Mouse (Mus musculus) MEL (cell line): Measurements from ENCODE around the gene Oas2. TPM values are rescaled to one million over a fixed set of nuclear protein-coding genes. Genes with fewer than 3 reads are reported as not detected.

Experiments used
- DNase-seq: peaks from one replicate; pipeline ENCODE4 v3.0.0; 2011; ENCODE audit warnings: low read depth, low spot score
- H3K27ac ChIP-seq: 2 replicates; pipeline ENCODE4 v1.5.1; 2012; ENCODE audit warnings: low read depth, mild to moderate bottlenecking, control low read depth, low read length, moderate library complexity; ENCODE audit not compliant: control insufficient read depth
- H3K27me3 ChIP-seq, 2 experiments: fragments of 150-350 bp in 1 of 2; sonication (generic) in 1 of 2; 2 replicates each; pipeline ENCODE4 v1.6.1; 2012; ENCODE audit warnings: low read length in 2 of 2, mild to moderate bottlenecking in 2 of 2, improper control_type of control experiment in 1 of 2, moderate library complexity in 1 of 2; ENCODE audit not compliant: insufficient read depth in 2 of 2, control insufficient read depth in 1 of 2
- H3K36me3 ChIP-seq, 2 experiments: 2 replicates each; pipeline ENCODE4 v1.6.1; 2012 to 2014; ENCODE audit warnings: low read length in 2 of 2, improper control_type of control experiment in 1 of 2, inconsistent platforms in 1 of 2, mild to moderate bottlenecking in 1 of 2; ENCODE audit not compliant: insufficient read depth in 2 of 2, control insufficient read depth in 1 of 2
- H3K4me1 ChIP-seq, 2 experiments: fragments of 150-350 bp in 1 of 2; sonication (generic) in 1 of 2; 2 replicates each; pipeline ENCODE4 v1.6.1; 2012; ENCODE audit warnings: low read length in 2 of 2, improper control_type of control experiment in 1 of 2, mild to moderate bottlenecking in 1 of 2; ENCODE audit not compliant: insufficient read depth in 2 of 2, control insufficient read depth in 1 of 2
- H3K4me3 ChIP-seq, 2 experiments: fragments of 150-350 bp in 1 of 2; sonication (generic) in 1 of 2; 2 replicates each; pipeline ENCODE4 v1.5.1; 2012; ENCODE audit warnings: low read depth in 2 of 2, low read length in 2 of 2, mild to moderate bottlenecking in 2 of 2, moderate library complexity in 2 of 2, control low read depth in 1 of 2, improper control_type of control experiment in 1 of 2; ENCODE audit not compliant: control insufficient read depth in 1 of 2, insufficient read depth in 1 of 2
- H3K79me2 ChIP-seq: 2 replicates; pipeline ENCODE4 v1.6.1; 2012; ENCODE audit warnings: mild to moderate bottlenecking, low read length, moderate library complexity; ENCODE audit not compliant: control insufficient read depth, poor library complexity, insufficient read depth
- H3K9ac ChIP-seq: 2 replicates; pipeline ENCODE4 v1.6.1; 2012; ENCODE audit warnings: low read depth, mild to moderate bottlenecking, control low read depth, low read length, moderate library complexity; ENCODE audit not compliant: control insufficient read depth, poor library complexity, severe bottlenecking
- H3K9me3 ChIP-seq: fragments of 150-350 bp; sonication (generic); replicated peaks from 2 replicates; pipeline ENCODE4 v1.6.1; 2012; ENCODE audit warnings: mild to moderate bottlenecking, low read length, improper control_type of control experiment, moderate library complexity; ENCODE audit not compliant: insufficient read depth
- CTCF ChIP-seq, 3 experiments: IDR thresholded peaks in 2 of 3; conservative IDR thresholded peaks in 1 of 3; 2 replicates each; pipeline ENCODE4 v1.5.1; 2011 to 2012; ENCODE audit warnings: low read length in 3 of 3, low read depth in 2 of 3, mild to moderate bottlenecking in 2 of 3, improper control_type of control experiment in 1 of 3, inconsistent platforms in 1 of 3, mixed read lengths in 1 of 3, moderate library complexity in 1 of 3; ENCODE audit not compliant: control insufficient read depth in 1 of 3, insufficient read depth in 1 of 3, poor library complexity in 1 of 3, severe bottlenecking in 1 of 3
- ELF1 ChIP-seq: IDR thresholded peaks from 2 replicates; pipeline ENCODE4 v1.6.1; 2014; ENCODE audit warnings: low read depth, mild to moderate bottlenecking, inconsistent platforms, low read length, improper control_type of control experiment, moderate library complexity
- ETS1 ChIP-seq: IDR thresholded peaks from 2 replicates; pipeline ENCODE4 v1.6.1; 2012; ENCODE audit warnings: low read depth, mild to moderate bottlenecking, inconsistent platforms, low read length, improper control_type of control experiment, moderate library complexity
- GATA1 ChIP-seq: IDR thresholded peaks from 2 replicates; pipeline ENCODE4 v1.6.1; 2011; ENCODE audit warnings: low read depth, low read length, improper control_type of control experiment
- HCFC1 ChIP-seq: IDR thresholded peaks from 2 replicates; pipeline ENCODE4 v1.6.1; 2012; ENCODE audit warnings: low read depth, mild to moderate bottlenecking, inconsistent platforms, low read length, improper control_type of control experiment, moderate library complexity
- KAT2A ChIP-seq: conservative IDR thresholded peaks from 2 replicates; pipeline ENCODE4 v1.6.1; 2012; ENCODE audit warnings: low read depth, low read length, improper control_type of control experiment, inconsistent platforms
- MAFK ChIP-seq: IDR thresholded peaks from 2 replicates; pipeline ENCODE4 v1.6.1; 2011; ENCODE audit warnings: low read depth, mild to moderate bottlenecking, low read length, improper control_type of control experiment, borderline replicate concordance
- MAX ChIP-seq: IDR thresholded peaks from 2 replicates; pipeline ENCODE4 v1.6.1; 2011; ENCODE audit warnings: low read length, improper control_type of control experiment
- MXI1 ChIP-seq: IDR thresholded peaks from 2 replicates; pipeline ENCODE4 v1.6.1; 2011; ENCODE audit warnings: mild to moderate bottlenecking, low read depth, low read length, improper control_type of control experiment
- MYB ChIP-seq: IDR thresholded peaks from 2 replicates; pipeline ENCODE4 v1.6.1; 2011; ENCODE audit warnings: mild to moderate bottlenecking, low read depth, low read length, improper control_type of control experiment
- RAD21 ChIP-seq: IDR thresholded peaks from 2 replicates; pipeline ENCODE4 v1.6.1; 2011; ENCODE audit warnings: mild to moderate bottlenecking, low read depth, low read length, improper control_type of control experiment
- RCOR1 ChIP-seq: IDR thresholded peaks from 2 replicates; pipeline ENCODE4 v1.6.1; 2012; ENCODE audit warnings: low read depth, mild to moderate bottlenecking, inconsistent platforms, low read length, improper control_type of control experiment
- SMC3 ChIP-seq: IDR thresholded peaks from 2 replicates; pipeline ENCODE4 v1.6.1; 2011; ENCODE audit warnings: low read depth, low read length, improper control_type of control experiment
- TCF12 ChIP-seq: IDR thresholded peaks from 2 replicates; pipeline ENCODE4 v1.6.1; 2014; ENCODE audit warnings: low read depth, mild to moderate bottlenecking, inconsistent platforms, low read length, improper control_type of control experiment, moderate library complexity
- UBTF ChIP-seq: IDR thresholded peaks from 2 replicates; pipeline ENCODE4 v1.6.1; 2012; ENCODE audit warnings: low read depth, mild to moderate bottlenecking, inconsistent platforms, low read length, improper control_type of control experiment, moderate library complexity, borderline replicate concordance; ENCODE audit not compliant: insufficient read depth
- USF2 ChIP-seq, 2 experiments: IDR thresholded peaks; 2 replicates each; pipeline ENCODE4 v1.6.1; 2011 to 2012; ENCODE audit warnings: improper control_type of control experiment in 2 of 2, low read length in 2 of 2, borderline replicate concordance in 1 of 2, inconsistent platforms in 1 of 2, low read depth in 1 of 2, mild to moderate bottlenecking in 1 of 2; ENCODE audit not compliant: insufficient read depth in 1 of 2
- ZC3H11A ChIP-seq: IDR thresholded peaks from 2 replicates; pipeline ENCODE4 v1.6.1; 2012; ENCODE audit warnings: low read depth, mild to moderate bottlenecking, inconsistent platforms, low read length, improper control_type of control experiment
- ZKSCAN1 ChIP-seq: IDR thresholded peaks from 2 replicates; pipeline ENCODE4 v1.6.1; 2012; ENCODE audit warnings: low read depth, mild to moderate bottlenecking, inconsistent platforms, low read length, improper control_type of control experiment, moderate library complexity
- ZMIZ1 ChIP-seq: IDR thresholded peaks from 2 replicates; pipeline ENCODE4 v1.6.1; 2012; ENCODE audit warnings: low read depth, mild to moderate bottlenecking, inconsistent platforms, low read length, improper control_type of control experiment, moderate library complexity
- polyA plus RNA-seq, 2 experiments: library from polyadenylated mRNA; stranded (reverse) in 1 of 2; unstranded in 1 of 2; fragments of >175 nt in 1 of 2; fragments of >200 nt in 1 of 2; gene quantifications; 2 replicates each; pipeline versions ENCODE4 v1.2.1 to v1.2.4; 2012; ENCODE audit warnings: low replicate concordance in 2 of 2, low read depth in 1 of 2; ENCODE audit not compliant: insufficient read length in 2 of 2, insufficient read depth in 1 of 2, missing spikeins in 1 of 2
- total RNA-seq: library from RNA; depleted of rRNA; stranded (reverse); fragments of 300-350 nt; gene quantifications from 2 replicates; pipeline ENCODE4 v1.2.3, GENCODE M21; 2012

Gene Oas2
- total and polyA plus RNA-seq, 3 experiments, result 0.96 to 5.2 TPM; not detected in 1

- Histone ChIP-seq H3K9me3 (no peaks in the 10 kb centered on the region), H3K4me3 (no peak overlapping the region), H3K27me3 (no peaks in the 10 kb centered on the region; a peak in 2 of 4 replicates), H3K27ac (no peak overlapping the region), H3K4me1 (no peaks in the 10 kb centered on the region), H3K79me2 (no peaks in the 10 kb centered on the region), H3K36me3 (no peaks in the 10 kb centered on the region), H3K9ac (no peak overlapping the region)
- TF ChIP-seq ZC3H11A (peak; percentile 48), RAD21 (peak; percentile 80), UBTF (no peak), CTCF (IDR thresholded peaks at IDR 0.05 in 2 of 3, conservative IDR thresholded peaks at IDR 0.05 in 1 of 3; ENCODE audit: control insufficient read depth in 1 of 3, insufficient read depth in 1 of 3, low read depth in 2 of 3, low read length in 3 of 3, poor library complexity in 1 of 3, severe bottlenecking in 1 of 3) (peak; percentile 74 to 87 (median 83)), SMC3 (peak; percentile 56)
- DNase-seq, result peak; percentile 61
Measured at GRCm38 (mm10) chr5:120793043-120793442, 43.4 kb upstream of the Oas2 start.

- no peaks in the 10 kb centered on the region; a peak in 2 of 4 replicates for H3K27me3 ChIP-seq
- TF ChIP-seq ELF1 (no peak), MYB (no peak)
Measured at GRCm38 (mm10) chr5:120787042-120787441, 37.4 kb upstream of the Oas2 start.

DNA sequence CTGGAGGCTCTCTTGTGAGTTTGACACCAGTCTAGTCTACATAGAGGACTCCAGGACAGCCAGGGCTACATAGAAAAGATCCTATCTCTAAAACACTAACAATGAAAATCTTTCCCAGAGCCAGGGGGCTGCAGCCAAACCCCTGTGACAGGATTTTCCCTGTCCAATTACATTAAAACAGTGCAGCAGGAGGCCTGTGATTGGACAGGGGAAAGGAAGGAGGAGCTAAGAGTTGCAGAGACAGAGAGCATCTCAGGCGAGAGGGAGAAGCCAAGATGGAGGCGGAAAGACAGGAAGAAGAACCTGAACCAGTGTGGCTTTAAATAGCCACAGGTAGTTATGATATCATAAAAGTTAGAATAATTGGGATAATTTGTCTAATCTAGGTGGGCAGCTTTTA, 32.8 kb upstream of the Oas2 start:
- H3K79me2 ChIP-seq, result no peaks in the 10 kb centered on the region
- TF ChIP-seq HCFC1 (no peak), GATA1 (no peak), MAFK (no peak), ZKSCAN1 (no peak), KAT2A (no peak), ZMIZ1 (no peak), USF2 (IDR thresholded peaks at IDR 0.05; ENCODE audit: borderline replicate concordance in 1 of 2, insufficient read depth in 1 of 2, low read depth in 1 of 2, low read length in 2 of 2) (no peak), ETS1 (no peak), RCOR1 (no peak), MAX (no peak), TCF12 (no peak), MXI1 (no peak)
- TF ChIP-seq, all 39 proteins: peak for 0
- no peak for DNase-seq
- Histone ChIP-seq H3K9me3 (no peaks in the 10 kb centered on the region), H3K27me3 (no peaks in the 10 kb centered on the region), H3K4me3 (no peak overlapping the region), H3K27ac (no peak overlapping the region), H3K9ac (no peak overlapping the region), H3K36me3 (peaks cover 0 to 3% of the 10 kb centered on the region in 2 experiments; a peak in 2 of 4 replicates), H3K4me1 (peaks cover 4 to 22% of the 10 kb centered on the region in 2 experiments)

More at GRCm38 (mm10) chr5:120787042-120787441, 37.4 kb upstream of the Oas2 start:
- H3K4me1 ChIP-seq, result no peaks in the 10 kb centered on the region
- H3K79me2 ChIP-seq, result no peaks in the 10 kb centered on the region
- no peak for DNase-seq
- H3K27ac ChIP-seq, result no peak overlapping the region
- no peak overlapping the region for H3K9ac ChIP-seq
- H3K36me3 ChIP-seq, result no peaks in the 10 kb centered on the region
- no peaks in the 10 kb centered on the region for H3K9me3 ChIP-seq
- H3K4me3 ChIP-seq, result no peak overlapping the region
